Mouse (Mus musculus) cerebellum, adult 9-11 months (tissue): ENCODE data around the gene Pttg1ip.

Experiments
- DNase-seq: peaks from one replicate; pipeline ENCODE4 v3.0.0; 2022

Pttg1ip gene

GRCm38 (mm10) chr10:77569973-77570658 lies 11.4 kb upstream of the Pttg1ip start:
- DNase-seq: no peak

GRCm38 (mm10) chr10:77572225-77572624 lies 9.3 kb upstream of the Pttg1ip start:
- no peak for DNase-seq

GRCm38 (mm10) chr10:77573162-77573561 lies 8.4 kb upstream of the Pttg1ip start:
- DNase-seq: no peak

GRCm38 (mm10) chr10:77580027-77580920 lies 1.2 kb upstream of the Pttg1ip start:
- DNase-seq: no peak

GRCm38 (mm10) chr10:77581023-77581407 lies 505 bp upstream of the Pttg1ip start:
- DNase-seq: no peak

- DNase-seq: no peak
Observed at GRCm38 (mm10) chr10:77582285-77582618, 732 bp downstream of the Pttg1ip start.

- DNase-seq: no peak
Observed at GRCm38 (mm10) chr10:77583795-77584422, 2.4 kb downstream of the Pttg1ip start.

GRCm38 (mm10) chr10:77586637-77587036 lies 5.1 kb downstream of the Pttg1ip start:
- no peak for DNase-seq

GRCm38 (mm10) chr10:77587091-77587775 lies 5.7 kb downstream of the Pttg1ip start:
- no peak for DNase-seq

GRCm38 (mm10) chr10:77588036-77588435 lies 6.5 kb downstream of the Pttg1ip start:
- DNase-seq: no peak

GRCm38 (mm10) chr10:77589117-77589516 lies 7.6 kb downstream of the Pttg1ip start:
- DNase-seq: no peak

- DNase-seq: no peak
Observed at GRCm38 (mm10) chr10:77589749-77590148, 8.2 kb downstream of the Pttg1ip start.

- peak; percentile 66 for DNase-seq
Observed at GRCm38 (mm10) chr10:77590812-77591211, 9.3 kb downstream of the Pttg1ip start.

- no peak for DNase-seq
Observed at GRCm38 (mm10) chr10:77591546-77591945, 10.0 kb downstream of the Pttg1ip start.

GRCm38 (mm10) chr10:77596060-77596459 lies 14.5 kb downstream of the Pttg1ip start:
- no peak for DNase-seq

GRCm38 (mm10) chr10:77603021-77603420 lies 21.5 kb downstream of the Pttg1ip start:
- no peak for DNase-seq

GRCm38 (mm10) chr10:77604111-77604510 lies 22.6 kb downstream of the Pttg1ip start:
- no peak for DNase-seq

- peak; percentile 70 for DNase-seq
Observed at GRCm38 (mm10) chr10:77604958-77605357, 23.4 kb downstream of the Pttg1ip start.

- DNase-seq: no peak
Observed at GRCm38 (mm10) chr10:77605368-77605767, 23.8 kb downstream of the Pttg1ip start.

- peak; percentile 94 for DNase-seq
Observed at GRCm38 (mm10) chr10:77605908-77606826, 24.6 kb downstream of the Pttg1ip start, which contains the start of the genes Sumo3 and Gm49325. Sumo3 (plus strand) TSS chr10:77606097. Gm49325 (plus strand) TSS chr10:77606197.

GRCm38 (mm10) chr10:77606855-77607254 lies 25.3 kb downstream of the Pttg1ip start:
- no peak for DNase-seq

GRCm38 (mm10) chr10:77607441-77607840 lies 25.9 kb downstream of the Pttg1ip start:
- DNase-seq: no peak
